Mouse (Mus musculus) liver, embryonic 14.5 days (tissue): Measurements from ENCODE around the gene Gm38392. TPM values are rescaled to one million over a fixed set of nuclear protein-coding genes. Genes with fewer than 3 reads are reported as not detected.

Source experiments
- ATAC-seq: fragments of 200-750 bp; cut with Nextera tagmentation; 2 replicates; pipeline ENCODE4 v1.8.0; 2017; ENCODE audit warnings: moderate number of reproducible peaks, mild to moderate bottlenecking, moderate library complexity; ENCODE audit not compliant: insufficient read depth
- DNase-seq, 3 experiments: peaks; one replicate each; pipeline ENCODE4 v3.0.0-alpha.2; 2012 to 2013; ENCODE audit warnings: low read depth in 3 of 3, low spot score in 3 of 3
- H3K27ac ChIP-seq: fragments of 300-500 bp; sonication (generic); 2 replicates; pipeline ENCODE4 v1.5.1; 2014; ENCODE audit warnings: moderate library complexity, mild to moderate bottlenecking, control low read depth, inconsistent platforms
- H3K27me3 ChIP-seq: fragments of 300-500 bp; sonication (generic); 2 replicates; pipeline ENCODE4 v1.6.1; 2014; ENCODE audit warnings: mild to moderate bottlenecking, low read length, moderate library complexity; ENCODE audit not compliant: control insufficient read depth, insufficient read depth
- H3K36me3 ChIP-seq: fragments of 300-500 bp; sonication (generic); replicated peaks from 2 replicates; pipeline ENCODE4 v1.6.1; 2014; ENCODE audit warnings: low read depth; ENCODE audit not compliant: control insufficient read depth, insufficient read depth
- H3K4me1 ChIP-seq, 2 experiments: fragments of 200-500 bp in 1 of 2; fragments of 300-500 bp in 1 of 2; sonication (generic) in 1 of 2; replicated peaks; 2 replicates each; pipeline ENCODE4 v1.6.1; 2012 to 2014; ENCODE audit warnings: antibody characterized with exemption in 1 of 2, inconsistent platforms in 1 of 2, low read length in 1 of 2; ENCODE audit not compliant: control insufficient read depth in 2 of 2, insufficient read depth in 2 of 2
- H3K4me2 ChIP-seq: fragments of 300-500 bp; sonication (generic); 2 replicates; pipeline ENCODE4 v1.6.1; 2014; ENCODE audit warnings: low read depth, mild to moderate bottlenecking, control low read depth, moderate library complexity
- H3K4me3 ChIP-seq, 2 experiments: fragments of 200-500 bp in 1 of 2; fragments of 300-500 bp in 1 of 2; sonication (generic) in 1 of 2; 2 replicates each; pipeline ENCODE4 v1.5.1; 2012 to 2014; ENCODE audit warnings: low read depth in 2 of 2, low read length in 2 of 2, mild to moderate bottlenecking in 2 of 2, control low read depth in 1 of 2, inconsistent platforms in 1 of 2, moderate library complexity in 1 of 2; ENCODE audit not compliant: insufficient read depth in 1 of 2
- H3K9ac ChIP-seq: fragments of 300-500 bp; sonication (generic); replicated peaks from 2 replicates; pipeline ENCODE4 v1.6.1; 2014; ENCODE audit warnings: mild to moderate bottlenecking, control low read depth, moderate library complexity
- H3K9me3 ChIP-seq: fragments of 300-500 bp; sonication (generic); 2 replicates; pipeline ENCODE4 v1.6.1; 2016; ENCODE audit warnings: low read length, mixed read lengths; ENCODE audit not compliant: control insufficient read depth
- CTCF ChIP-seq: IDR thresholded peaks from 2 replicates; pipeline ENCODE4 v1.5.1; 2016; ENCODE audit warnings: antibody characterized with exemption, low read depth, control low read depth
- EP300 ChIP-seq: IDR thresholded peaks from 2 replicates; pipeline ENCODE4 v1.6.1; 2016; ENCODE audit warnings: antibody characterized with exemption, low read depth
- WGBS: fragments of 180-500 bp; shearing (Covaris S2); extraction: QIAGEN DNeasy Blood & Tissue Kit; methylation state at CpG from one replicate; pipeline ENCODE4 v1.1.7; 2014; ENCODE audit not compliant: insufficient replicate concordance; 5-methylcytosine and 5-hydroxymethylcytosine counted together
- polyA plus RNA-seq, 2 experiments: library from polyadenylated mRNA; depleted of rRNA in 1 of 2; stranded (reverse) in 1 of 2; unstranded in 1 of 2; fragments of >200 nt; fragmentation: Nextera tagmentation in 1 of 2; extraction: Ambion mirVana in 1 of 2; gene quantifications; 2 replicates each; pipeline versions ENCODE4 v1.2.1 to v1.2.3; 2012 to 2014

Gene Gm38392
- polyA plus RNA-seq, 2 experiments, result not detected

DNA sequence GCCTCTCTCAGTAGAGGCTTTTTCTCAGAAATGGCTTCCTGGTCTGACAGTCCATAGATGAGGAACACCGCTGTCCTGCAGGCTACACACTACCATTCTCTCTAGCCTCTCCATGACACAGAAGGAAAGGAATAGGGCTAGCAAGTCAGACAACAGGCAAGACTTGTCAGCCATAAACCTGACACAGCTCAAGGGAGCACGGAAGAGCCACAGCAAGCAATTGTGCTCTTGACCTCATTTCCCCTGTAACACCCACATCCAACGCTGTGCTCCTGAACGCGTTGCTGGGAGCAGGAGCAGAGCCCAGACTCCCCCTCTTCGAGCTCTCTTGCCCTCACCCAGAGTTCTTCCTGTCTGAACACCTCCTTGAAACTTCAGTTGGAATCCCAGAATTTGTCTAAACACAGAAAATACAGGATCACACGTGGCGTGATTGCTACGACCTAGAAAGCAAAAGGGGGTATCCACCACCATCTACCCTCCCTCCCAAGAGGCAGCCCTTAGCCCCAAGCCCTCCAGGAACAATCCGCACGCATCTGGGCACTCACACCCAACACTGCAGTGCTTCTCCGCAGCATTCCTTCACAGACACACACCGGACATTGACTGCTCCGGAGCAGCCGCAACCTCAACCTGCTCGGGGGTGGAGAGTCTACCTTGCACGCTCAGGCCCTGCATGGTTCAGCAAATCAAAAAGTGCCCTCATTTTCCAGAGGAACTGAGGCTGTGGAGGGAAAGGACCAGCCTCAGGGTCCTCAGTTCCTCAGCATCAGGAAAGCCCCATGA is 56.6 kb downstream of the Gm38392 start:
- Histone ChIP-seq H3K27ac (no peak overlapping the region), H3K9ac (no peak overlapping the region), H3K4me1 (no peaks in the 10 kb centered on the region), H3K9me3 (no peaks in the 10 kb centered on the region), H3K4me3 (no peak overlapping the region), H3K4me2 (no peak overlapping the region), H3K36me3 (no peaks in the 10 kb centered on the region), H3K27me3 (peaks cover 11% of the 10 kb centered on the region)
- TF ChIP-seq CTCF, result no peak
- TF ChIP-seq EP300, result no peak
- WGBS, result 30% methylated on average over 17 of the region's 17 CpGs
- DNase-seq (no peak), ATAC-seq (no peak)

- Histone ChIP-seq H3K9me3 (no peaks in the 10 kb centered on the region), H3K4me1 (no peaks in the 10 kb centered on the region), H3K9ac (no peak overlapping the region), H3K27me3 (peaks cover 11% of the 10 kb centered on the region), H3K27ac (no peak overlapping the region), H3K4me3 (no peak overlapping the region), H3K36me3 (no peaks in the 10 kb centered on the region), H3K4me2 (no peak overlapping the region)
- ATAC-seq, result no peak
- DNase-seq, result no peak
- TF ChIP-seq CTCF (no peak), EP300 (no peak)
- 63% methylated on average over 6 of the region's 6 CpGs for WGBS
Observed at GRCm38 (mm10) chr3:88229526-88229925, 57.5 kb downstream of the Gm38392 start.

- Histone ChIP-seq H3K27me3 (peaks cover 11% of the 10 kb centered on the region), H3K27ac (no peak overlapping the region), H3K36me3 (no peaks in the 10 kb centered on the region), H3K9me3 (no peaks in the 10 kb centered on the region), H3K9ac (no peak overlapping the region), H3K4me2 (no peak overlapping the region), H3K4me1 (no peaks in the 10 kb centered on the region), H3K4me3 (no peak overlapping the region)
- no peak for TF ChIP-seq CTCF
- no peak for TF ChIP-seq EP300
- 52% methylated on average over 4 of the region's 4 CpGs for WGBS
- DNase-seq (no peak), ATAC-seq (no peak)
Observed at GRCm38 (mm10) chr3:88228906-88229305, 58.1 kb downstream of the Gm38392 start.

DNA sequence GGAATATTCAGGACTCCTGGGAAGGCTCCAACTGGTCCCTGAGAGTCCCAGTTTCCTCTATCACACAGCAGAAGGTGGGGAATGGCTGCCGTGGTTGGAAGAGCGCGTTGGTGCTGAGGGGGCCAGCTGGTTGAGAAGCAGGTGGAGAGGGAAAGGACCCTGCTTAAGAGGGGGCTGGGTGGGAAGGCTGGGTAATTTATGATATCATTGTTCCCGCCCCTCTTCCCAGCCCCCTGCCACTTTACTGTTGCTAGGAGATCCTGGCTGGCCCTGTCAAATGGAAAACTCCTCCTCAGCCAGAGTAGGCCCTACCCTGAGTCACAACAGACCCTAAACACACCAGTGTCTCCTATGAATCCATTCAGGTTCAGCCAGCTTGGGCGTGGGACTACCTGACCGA is 59.0 kb downstream of the Gm38392 start:
- ATAC-seq (no peak), DNase-seq (no peak)
- Histone ChIP-seq H3K4me3 (no peak overlapping the region), H3K4me2 (no peak overlapping the region), H3K9me3 (no peaks in the 10 kb centered on the region), H3K27me3 (peaks cover 10% of the 10 kb centered on the region), H3K27ac (no peak overlapping the region), H3K4me1 (no peaks in the 10 kb centered on the region), H3K36me3 (no peaks in the 10 kb centered on the region), H3K9ac (no peak overlapping the region)
- TF ChIP-seq EP300, result no peak
- TF ChIP-seq CTCF, result no peak
- WGBS, result 52% methylated on average over 6 of the region's 6 CpGs

DNA sequence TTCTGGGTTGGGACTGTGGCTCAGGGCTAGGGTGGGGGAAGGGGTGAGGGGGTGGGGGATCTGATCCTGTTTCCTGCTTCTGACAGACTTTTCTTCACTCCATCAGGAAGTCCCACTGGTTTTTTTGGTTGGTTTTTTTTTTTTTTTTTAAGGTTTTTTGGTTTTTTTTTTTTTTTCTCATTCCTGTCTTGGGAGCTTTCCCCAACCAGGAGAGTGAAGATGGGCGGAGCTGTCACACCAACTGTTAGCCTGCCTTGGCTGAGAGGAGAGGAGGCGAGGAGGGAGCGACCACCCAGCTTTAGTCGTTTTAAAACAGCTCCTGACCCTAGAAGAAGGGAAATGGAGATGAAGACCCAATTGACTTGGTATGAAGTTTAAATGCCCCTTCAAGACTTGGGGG is 59.8 kb downstream of the Gm38392 start:
- DNase-seq (no peak), ATAC-seq (no peak)
- Histone ChIP-seq H3K9me3 (no peaks in the 10 kb centered on the region), H3K4me3 (no peak overlapping the region), H3K4me1 (no peaks in the 10 kb centered on the region), H3K27me3 (peaks cover 9% of the 10 kb centered on the region; the same call in 1 of the 2 replicates), H3K4me2 (no peak overlapping the region), H3K9ac (no peak overlapping the region), H3K27ac (no peak overlapping the region), H3K36me3 (no peaks in the 10 kb centered on the region)
- TF ChIP-seq CTCF (no peak), EP300 (no peak)
- 27% methylated on average over 4 of the region's 4 CpGs for WGBS
